Mouse (Mus musculus): ENCODE data around the gene Abca17. TPM values are rescaled to one million over a fixed set of nuclear protein-coding genes. Genes with fewer than 3 reads are reported as not detected.
A peak's percentile ranks its signal among the peaks of the same experiment; 100 is the strongest.

The Abca17 gene
- polyA plus RNA-seq, 1 experiment from 2014 or later = not detected

DNA sequence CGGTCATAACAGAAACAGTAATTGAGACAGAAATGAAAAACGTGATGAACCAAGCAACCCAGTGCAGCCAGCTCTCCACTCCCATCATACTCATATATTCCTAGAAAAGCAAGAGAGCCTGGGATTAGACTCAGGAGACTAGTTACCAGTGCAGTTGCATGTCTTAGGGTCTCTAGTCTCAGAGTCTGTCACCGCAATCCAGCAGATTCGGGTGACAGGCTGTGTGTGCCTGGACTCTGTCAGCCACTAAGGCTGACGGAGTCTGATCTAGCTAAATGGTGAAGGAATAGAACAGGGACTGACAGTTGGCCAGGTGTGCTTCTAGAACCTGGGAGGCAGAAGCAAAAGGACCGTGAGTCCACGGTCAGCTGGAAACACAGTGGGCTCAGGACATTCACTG lies 23.2 kb downstream of the Abca17 start:
- H3K27me3 ChIP-seq (ENCODE audit: control insufficient read depth, insufficient read depth, low read length) = no peaks in the 10 kb centered on the region
- H3K4me3 ChIP-seq (ENCODE audit: low read depth, low read length) = no peak overlapping the region
- H3K9ac ChIP-seq (replicated peaks; ENCODE audit: low read length) = no peak overlapping the region
- H3K4me2 ChIP-seq (ENCODE audit: low read depth, low read length) = no peak overlapping the region
- ATAC-seq (replicated peaks; ENCODE audit: insufficient number of reproducible peaks, low FRiP score, low TSS enrichment, low read depth) = no peak
- 83% methylated on average over 7 of the region's 7 CpGs for WGBS
- H3K4me1 ChIP-seq (ENCODE audit: control insufficient read depth, insufficient read depth, low read length) = no peaks in the 10 kb centered on the region
- DNase-seq (ENCODE audit: low spot score) = no peak
- H3K36me3 ChIP-seq (replicated peaks; ENCODE audit: control insufficient read depth, insufficient read depth, low read depth, low read length) = no peaks in the 10 kb centered on the region
- no peaks in the 10 kb centered on the region for H3K9me3 ChIP-seq (replicated peaks; ENCODE audit: control insufficient read depth, low read length)
- no peak overlapping the region for H3K27ac ChIP-seq (replicated peaks; ENCODE audit: low read depth, low read length)

DNA sequence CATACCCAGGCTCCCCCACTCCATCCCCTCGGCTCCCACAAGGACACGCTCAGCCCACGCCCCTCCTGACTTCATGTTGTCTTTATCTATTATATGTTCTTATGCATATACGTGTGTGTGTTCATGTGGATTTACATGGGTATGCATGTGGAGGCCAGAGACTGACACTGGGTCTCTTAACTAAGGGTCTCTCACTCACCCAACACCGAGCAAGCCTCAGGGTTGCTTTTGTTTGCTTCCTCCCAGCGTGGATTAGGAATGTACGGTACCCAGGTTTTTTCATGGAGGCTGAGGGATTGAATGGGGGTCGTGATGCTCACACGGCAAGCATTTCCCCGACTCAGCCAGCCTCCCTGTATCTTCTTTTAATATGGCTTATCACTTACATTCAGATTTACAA lies 25.8 kb downstream of the Abca17 start:
- no peak for ATAC-seq (replicated peaks; ENCODE audit: insufficient number of reproducible peaks, low FRiP score, low TSS enrichment, low read depth)
- Histone ChIP-seq H3K36me3 (replicated peaks; ENCODE audit: control insufficient read depth, insufficient read depth, low read depth, low read length) (no peaks in the 10 kb centered on the region), H3K9me3 (replicated peaks; ENCODE audit: control insufficient read depth, low read length) (no peaks in the 10 kb centered on the region), H3K27ac (replicated peaks; ENCODE audit: low read depth, low read length) (no peak overlapping the region), H3K9ac (replicated peaks; ENCODE audit: low read length) (no peak overlapping the region), H3K4me1 (ENCODE audit: control insufficient read depth, insufficient read depth, low read length) (no peaks in the 10 kb centered on the region), H3K4me2 (ENCODE audit: low read depth, low read length) (no peak overlapping the region), H3K27me3 (ENCODE audit: control insufficient read depth, insufficient read depth, low read length) (no peaks in the 10 kb centered on the region), H3K4me3 (ENCODE audit: low read depth, low read length) (no peak overlapping the region)
- DNase-seq (ENCODE audit: low spot score) = no peak
- WGBS = 82% methylated on average over 10 of the region's 10 CpGs

DNA sequence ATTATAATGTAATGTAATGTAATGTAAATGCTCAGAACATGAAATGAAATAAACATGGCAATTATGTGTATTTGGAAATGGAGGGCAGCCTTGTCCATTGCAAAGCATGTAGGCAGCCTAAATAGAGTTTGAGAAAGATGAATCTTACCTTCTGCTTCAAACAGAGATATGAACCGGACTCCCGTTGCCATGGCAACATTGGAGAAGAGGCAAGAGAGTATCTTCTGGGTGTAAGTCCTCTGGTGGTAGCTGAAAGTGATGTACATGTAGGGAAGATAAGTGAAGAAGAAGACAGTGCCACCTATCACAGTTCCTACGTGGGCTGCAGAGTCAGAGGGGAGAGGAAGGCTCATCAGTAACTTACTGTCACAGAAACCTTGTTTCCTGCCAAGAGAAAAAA lies 30.0 kb downstream of the Abca17 start:
- H3K4me2 ChIP-seq (ENCODE audit: low read depth, low read length) = no peak overlapping the region
- no peaks in the 10 kb centered on the region for H3K27me3 ChIP-seq (ENCODE audit: control insufficient read depth, insufficient read depth, low read length)
- H3K27ac ChIP-seq (replicated peaks; ENCODE audit: low read depth, low read length) = no peak overlapping the region
- H3K4me1 ChIP-seq (ENCODE audit: control insufficient read depth, insufficient read depth, low read length) = no peaks in the 10 kb centered on the region
- DNase-seq (ENCODE audit: low spot score) (no peak), ATAC-seq (replicated peaks; ENCODE audit: insufficient number of reproducible peaks, low FRiP score, low TSS enrichment, low read depth) (no peak)
- H3K9me3 ChIP-seq (replicated peaks; ENCODE audit: control insufficient read depth, low read length) = no peaks in the 10 kb centered on the region
- H3K4me3 ChIP-seq (ENCODE audit: low read depth, low read length) = no peak overlapping the region
- H3K36me3 ChIP-seq (replicated peaks; ENCODE audit: control insufficient read depth, insufficient read depth, low read depth, low read length) = no peaks in the 10 kb centered on the region
- 87% methylated on average over 3 of the region's 3 CpGs for WGBS
- no peak overlapping the region for H3K9ac ChIP-seq (replicated peaks; ENCODE audit: low read length)

DNA sequence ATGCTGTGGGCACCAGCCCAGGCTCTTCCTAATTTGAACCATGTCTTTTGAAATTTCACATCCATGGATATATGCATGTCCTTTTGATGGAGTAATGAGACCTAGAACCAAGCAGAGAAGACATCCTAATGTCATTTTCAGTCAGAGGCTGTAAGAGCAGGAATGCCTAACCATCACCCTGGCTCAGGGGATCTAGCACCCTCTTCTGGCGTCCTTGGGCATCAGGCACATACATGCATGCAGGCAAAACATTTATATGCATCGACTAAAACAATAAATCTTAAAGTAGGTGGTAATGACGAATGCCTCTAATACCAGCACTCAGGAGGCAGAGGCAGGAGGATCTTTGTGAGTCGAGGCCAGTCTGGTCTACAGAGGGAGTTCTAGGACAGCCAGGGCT lies 43.4 kb downstream of the Abca17 start:
- H3K4me2 ChIP-seq (ENCODE audit: low read depth, low read length) = no peak overlapping the region
- H3K27ac ChIP-seq (replicated peaks; ENCODE audit: low read depth, low read length) = no peak overlapping the region
- no peak overlapping the region for H3K4me3 ChIP-seq (ENCODE audit: low read depth, low read length)
- ATAC-seq (replicated peaks; ENCODE audit: insufficient number of reproducible peaks, low FRiP score, low TSS enrichment, low read depth) (no peak), DNase-seq (ENCODE audit: low spot score) (peak; percentile 3)
- WGBS = 45% methylated on average over 4 of the region's 4 CpGs
- no peaks in the 10 kb centered on the region for H3K9me3 ChIP-seq (replicated peaks; ENCODE audit: control insufficient read depth, low read length)
- no peak overlapping the region for H3K9ac ChIP-seq (replicated peaks; ENCODE audit: low read length)
- H3K4me1 ChIP-seq (ENCODE audit: control insufficient read depth, insufficient read depth, low read length) = no peaks in the 10 kb centered on the region
- no peaks in the 10 kb centered on the region for H3K27me3 ChIP-seq (ENCODE audit: control insufficient read depth, insufficient read depth, low read length)
- H3K36me3 ChIP-seq (replicated peaks; ENCODE audit: control insufficient read depth, insufficient read depth, low read depth, low read length) = no peaks in the 10 kb centered on the region

DNA sequence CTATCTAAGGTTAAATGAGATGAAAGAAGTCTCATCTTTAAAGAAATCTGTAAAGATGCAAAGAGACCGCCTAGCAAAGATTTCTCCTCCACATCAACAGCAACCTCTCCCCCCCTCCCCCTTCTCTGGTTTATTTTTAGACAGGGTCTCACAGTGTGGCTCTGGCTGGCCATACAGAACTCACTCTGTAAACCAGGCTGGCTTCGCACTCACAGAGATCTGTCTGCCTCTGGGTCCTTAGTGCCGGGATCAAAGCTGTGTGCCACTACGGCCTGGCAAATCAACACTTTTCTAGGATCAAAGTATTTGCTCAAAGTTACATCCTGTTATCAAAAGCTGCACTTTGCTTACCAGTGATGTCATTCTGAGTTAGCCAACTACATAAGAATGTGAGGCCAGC lies 50.2 kb downstream of the Abca17 start:
- H3K9ac ChIP-seq (replicated peaks; ENCODE audit: low read length) = no peak overlapping the region
- 83% methylated on average over 4 of the region's 4 CpGs for WGBS
- no peaks in the 10 kb centered on the region for H3K36me3 ChIP-seq (replicated peaks; ENCODE audit: control insufficient read depth, insufficient read depth, low read depth, low read length)
- H3K4me2 ChIP-seq (ENCODE audit: low read depth, low read length) = no peak overlapping the region
- H3K4me3 ChIP-seq (ENCODE audit: low read depth, low read length) = no peak overlapping the region
- no peaks in the 10 kb centered on the region for H3K4me1 ChIP-seq (ENCODE audit: control insufficient read depth, insufficient read depth, low read length)
- ATAC-seq (replicated peaks; ENCODE audit: insufficient number of reproducible peaks, low FRiP score, low TSS enrichment, low read depth) (no peak), DNase-seq (ENCODE audit: low spot score) (no peak)
- no peaks in the 10 kb centered on the region for H3K9me3 ChIP-seq (replicated peaks; ENCODE audit: control insufficient read depth, low read length)
- H3K27me3 ChIP-seq (ENCODE audit: control insufficient read depth, insufficient read depth, low read length) = no peaks in the 10 kb centered on the region
- H3K27ac ChIP-seq (replicated peaks; ENCODE audit: low read depth, low read length) = no peak overlapping the region

DNA sequence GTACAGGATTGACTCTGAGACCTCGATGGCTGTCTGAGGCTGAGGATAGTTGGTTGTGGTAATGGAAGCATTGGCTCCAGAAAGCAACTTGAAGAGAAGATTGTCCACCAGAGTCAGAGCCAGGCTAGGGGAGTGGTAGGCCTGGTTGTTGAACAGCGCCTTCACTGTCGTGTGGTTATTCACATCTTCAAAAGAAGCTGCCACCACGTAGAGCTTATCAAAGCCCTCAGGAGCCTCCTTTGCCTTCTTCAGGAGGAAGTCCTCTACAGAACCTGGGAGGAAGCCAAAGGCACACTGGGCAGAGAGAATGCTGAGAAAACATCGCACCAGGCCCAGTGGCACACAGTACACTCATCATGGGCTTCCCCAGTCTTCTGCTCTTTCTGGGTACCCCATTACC lies 61.5 kb downstream of the Abca17 start:
- DNase-seq (ENCODE audit: low spot score) = no peak
- Histone ChIP-seq H3K27ac (replicated peaks; ENCODE audit: low read depth, low read length) (no peak overlapping the region), H3K27me3 (ENCODE audit: control insufficient read depth, insufficient read depth, low read length) (no peaks in the 10 kb centered on the region), H3K4me1 (ENCODE audit: control insufficient read depth, insufficient read depth, low read length) (no peaks in the 10 kb centered on the region), H3K4me2 (ENCODE audit: low read depth, low read length) (no peak overlapping the region), H3K36me3 (replicated peaks; ENCODE audit: control insufficient read depth, insufficient read depth, low read depth, low read length) (no peaks in the 10 kb centered on the region), H3K9me3 (replicated peaks; ENCODE audit: control insufficient read depth, low read length) (no peaks in the 10 kb centered on the region), H3K9ac (replicated peaks; ENCODE audit: low read length) (no peak overlapping the region), H3K4me3 (ENCODE audit: low read depth, low read length) (no peak overlapping the region)
- WGBS = 87% methylated on average over 5 of the region's 5 CpGs
- ATAC-seq (replicated peaks; ENCODE audit: insufficient number of reproducible peaks, low FRiP score, low TSS enrichment, low read depth) = no peak

DNA sequence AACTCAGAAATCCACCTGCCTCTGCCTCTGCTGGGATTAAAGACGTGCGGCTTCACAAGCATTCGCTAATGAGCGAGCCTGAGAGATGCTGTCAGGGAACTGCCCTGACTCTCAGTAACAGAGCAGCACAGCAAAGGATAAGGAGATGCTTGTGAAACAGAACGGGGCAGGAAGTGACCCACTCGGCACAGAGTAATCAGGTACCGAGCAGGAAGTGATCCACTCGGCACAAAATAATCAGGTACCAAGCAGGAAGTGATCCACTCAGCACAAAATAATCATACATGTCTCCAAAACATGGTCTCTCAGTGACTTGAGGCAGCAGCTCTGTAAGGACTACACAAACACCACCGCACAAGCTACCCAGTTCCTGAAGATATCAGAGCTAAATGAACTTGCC lies 62.4 kb downstream of the Abca17 start:
- ATAC-seq (replicated peaks; ENCODE audit: insufficient number of reproducible peaks, low FRiP score, low TSS enrichment, low read depth) (no peak), DNase-seq (ENCODE audit: low spot score) (no peak)
- Histone ChIP-seq H3K4me3 (ENCODE audit: low read depth, low read length) (no peak overlapping the region), H3K9ac (replicated peaks; ENCODE audit: low read length) (no peak overlapping the region), H3K9me3 (replicated peaks; ENCODE audit: control insufficient read depth, low read length) (no peaks in the 10 kb centered on the region), H3K4me1 (ENCODE audit: control insufficient read depth, insufficient read depth, low read length) (no peaks in the 10 kb centered on the region), H3K4me2 (ENCODE audit: low read depth, low read length) (no peak overlapping the region), H3K27ac (replicated peaks; ENCODE audit: low read depth, low read length) (no peak overlapping the region), H3K27me3 (ENCODE audit: control insufficient read depth, insufficient read depth, low read length) (no peaks in the 10 kb centered on the region), H3K36me3 (replicated peaks; ENCODE audit: control insufficient read depth, insufficient read depth, low read depth, low read length) (no peaks in the 10 kb centered on the region)
- 81% methylated on average over 9 of the region's 9 CpGs for WGBS

DNA sequence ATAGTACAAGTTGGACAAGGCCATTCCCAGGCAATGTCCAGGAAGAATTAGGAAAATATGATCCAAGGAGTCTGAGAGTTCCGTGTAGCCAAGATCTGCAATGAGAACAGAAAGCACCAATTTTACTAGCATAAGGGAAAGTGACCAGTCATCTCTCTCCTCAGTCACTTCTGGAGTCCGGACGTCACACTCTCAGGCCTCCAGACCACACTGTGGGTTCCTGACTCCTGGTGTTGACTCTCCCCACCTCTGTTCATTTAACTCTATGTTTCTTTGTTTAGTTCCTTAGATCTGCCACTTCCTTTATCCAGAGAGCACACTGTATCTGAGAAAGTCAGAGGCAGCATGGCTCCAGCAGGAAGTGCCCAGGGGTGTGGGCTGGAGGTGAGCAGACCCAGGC lies 65.2 kb downstream of the Abca17 start:
- Histone ChIP-seq H3K27ac (replicated peaks; ENCODE audit: low read depth, low read length) (no peak overlapping the region), H3K27me3 (ENCODE audit: control insufficient read depth, insufficient read depth, low read length) (no peaks in the 10 kb centered on the region), H3K4me1 (ENCODE audit: control insufficient read depth, insufficient read depth, low read length) (no peaks in the 10 kb centered on the region), H3K36me3 (replicated peaks; ENCODE audit: control insufficient read depth, insufficient read depth, low read depth, low read length) (no peaks in the 10 kb centered on the region), H3K9me3 (replicated peaks; ENCODE audit: control insufficient read depth, low read length) (no peaks in the 10 kb centered on the region), H3K9ac (replicated peaks; ENCODE audit: low read length) (no peak overlapping the region), H3K4me3 (ENCODE audit: low read depth, low read length) (no peak overlapping the region), H3K4me2 (ENCODE audit: low read depth, low read length) (no peak overlapping the region)
- ATAC-seq (replicated peaks; ENCODE audit: insufficient number of reproducible peaks, low FRiP score, low TSS enrichment, low read depth) (no peak), DNase-seq (ENCODE audit: low spot score) (no peak)
- 72% methylated on average over 3 of the region's 3 CpGs for WGBS

Measured in embryonic facial prominence, embryonic 11.5 days (tissue).